Mouse (Mus musculus): Measurements from ENCODE around the gene Smim8. TPM values are rescaled to one million over a fixed set of nuclear protein-coding genes. Genes with fewer than 3 reads are reported as not detected.

Gene Smim8
- 5.0 TPM in 1 of 2 replicates, not detected in the other for polyA plus RNA-seq (2012; ENCODE audit: insufficient read depth, low replicate concordance)

DNA sequence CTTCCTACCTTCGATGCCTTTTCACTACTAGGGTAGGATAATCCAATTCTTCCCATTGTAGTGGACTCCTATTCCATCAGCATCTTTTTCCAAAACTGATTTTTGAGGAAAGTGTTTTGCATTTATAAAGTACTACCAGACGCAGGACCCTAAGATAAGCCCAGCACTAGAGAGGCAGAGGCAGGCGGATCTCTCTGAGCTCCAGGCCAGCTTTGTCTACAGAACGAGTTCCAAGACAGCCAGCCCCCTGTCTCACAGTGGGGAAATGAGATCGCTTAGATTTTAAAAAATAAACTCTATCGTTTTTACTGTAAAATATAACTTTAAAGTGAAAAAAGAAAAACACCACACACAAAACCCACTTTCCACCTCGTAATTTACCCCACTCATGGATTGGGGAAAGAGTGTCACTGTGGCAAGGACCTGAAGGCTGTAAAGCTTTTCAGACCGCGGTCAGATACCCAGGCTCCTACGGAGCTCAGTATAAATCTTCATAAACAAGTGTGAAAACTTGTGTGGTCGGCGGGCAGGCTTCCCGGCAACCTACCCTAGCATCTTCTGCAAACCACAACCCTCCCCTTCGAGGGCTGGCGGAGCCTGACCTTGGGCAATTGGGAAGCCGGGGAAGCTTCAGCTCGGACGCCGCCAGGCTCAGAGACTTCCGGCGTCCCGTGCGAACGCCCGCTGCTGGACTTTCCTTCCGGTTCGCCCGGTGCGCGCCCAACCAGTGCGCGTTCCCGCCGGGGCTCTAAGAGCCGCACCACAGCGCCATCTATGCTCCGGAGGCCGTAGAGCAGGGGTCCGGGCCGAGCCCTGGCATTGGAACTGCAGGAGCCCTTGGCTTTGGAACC lies at the start of gene Smim8:
Gene Smim8, minus strand, starts transcription at position 747 of the 851 bp plus-strand sequence.
- no peaks in the 10 kb centered on the region for H3K27me3 ChIP-seq (replicated peaks)
- H3K9me3 ChIP-seq, result no peaks in the 10 kb centered on the region
- no peaks in the 10 kb centered on the region for H3K36me3 ChIP-seq (replicated peaks; ENCODE audit: low read length)
- no peak for TF ChIP-seq GATA1 (IDR thresholded peaks at IDR 0.05; ENCODE audit: borderline replicate concordance, low read length)
- TF ChIP-seq FLI1 (IDR thresholded peaks at IDR 0.05; ENCODE audit: low read length), result peak; percentile 33; the same call in 1 of the 2 replicates
- H3K4me1 ChIP-seq, result peaks cover 24% of the 10 kb centered on the region
- H3K4me3 ChIP-seq (replicated peaks), result peak within 1 kb of the TSS; percentile 93

DNA sequence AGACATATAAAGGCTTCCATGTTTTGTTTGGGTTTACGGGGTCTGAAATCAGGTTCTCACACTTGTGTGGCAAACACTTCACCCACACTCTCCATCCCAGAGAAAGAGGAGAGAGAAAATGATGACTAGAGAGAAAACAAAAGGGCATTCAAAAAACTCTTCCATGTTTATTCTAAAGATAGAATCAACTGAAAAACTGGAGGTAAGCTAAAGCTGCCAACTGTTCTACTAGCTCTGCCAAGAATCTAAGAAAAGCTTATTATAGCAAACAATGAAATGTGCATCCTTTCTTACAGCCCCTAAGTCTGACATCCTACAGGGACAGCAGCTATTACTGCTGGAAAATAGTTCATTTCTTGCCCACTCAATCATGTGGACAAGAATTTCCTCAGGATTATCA lies 45.7 kb upstream of the Smim8 start:
- Histone ChIP-seq H3K4me1 (peaks cover 2% of the 10 kb centered on the region; the same call in 1 of the 2 replicates), H3K27me3 (replicated peaks) (no peaks in the 10 kb centered on the region), H3K9me3 (no peaks in the 10 kb centered on the region), H3K4me3 (replicated peaks) (no peak overlapping the region), H3K36me3 (replicated peaks; ENCODE audit: low read length) (peaks cover 67% of the 10 kb centered on the region)
- no peak for TF ChIP-seq GATA1 (IDR thresholded peaks at IDR 0.05; ENCODE audit: borderline replicate concordance, low read length)
- TF ChIP-seq FLI1 (IDR thresholded peaks at IDR 0.05; ENCODE audit: low read length), result no peak

DNA sequence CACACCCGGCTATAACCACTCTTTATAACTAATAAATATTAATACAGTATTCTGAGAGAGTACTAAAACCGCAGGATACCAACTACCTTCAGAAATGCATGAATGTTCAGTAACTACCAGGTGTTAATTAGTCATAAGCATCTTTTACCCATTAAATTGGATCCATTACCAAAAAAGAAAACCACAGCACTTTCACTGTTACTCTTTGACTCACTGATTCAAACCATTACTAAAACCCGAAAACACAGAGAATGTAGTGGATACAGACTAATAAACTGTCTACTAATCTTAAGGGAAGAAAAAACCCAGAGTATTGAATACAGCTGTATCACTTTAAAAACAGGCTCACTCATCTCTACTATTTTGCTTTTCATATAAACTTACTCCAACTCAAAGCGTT lies 41.7 kb upstream of the Smim8 start:
- TF ChIP-seq FLI1 (IDR thresholded peaks at IDR 0.05; ENCODE audit: low read length), result no peak
- no peak for TF ChIP-seq GATA1 (IDR thresholded peaks at IDR 0.05; ENCODE audit: borderline replicate concordance, low read length)

DNA sequence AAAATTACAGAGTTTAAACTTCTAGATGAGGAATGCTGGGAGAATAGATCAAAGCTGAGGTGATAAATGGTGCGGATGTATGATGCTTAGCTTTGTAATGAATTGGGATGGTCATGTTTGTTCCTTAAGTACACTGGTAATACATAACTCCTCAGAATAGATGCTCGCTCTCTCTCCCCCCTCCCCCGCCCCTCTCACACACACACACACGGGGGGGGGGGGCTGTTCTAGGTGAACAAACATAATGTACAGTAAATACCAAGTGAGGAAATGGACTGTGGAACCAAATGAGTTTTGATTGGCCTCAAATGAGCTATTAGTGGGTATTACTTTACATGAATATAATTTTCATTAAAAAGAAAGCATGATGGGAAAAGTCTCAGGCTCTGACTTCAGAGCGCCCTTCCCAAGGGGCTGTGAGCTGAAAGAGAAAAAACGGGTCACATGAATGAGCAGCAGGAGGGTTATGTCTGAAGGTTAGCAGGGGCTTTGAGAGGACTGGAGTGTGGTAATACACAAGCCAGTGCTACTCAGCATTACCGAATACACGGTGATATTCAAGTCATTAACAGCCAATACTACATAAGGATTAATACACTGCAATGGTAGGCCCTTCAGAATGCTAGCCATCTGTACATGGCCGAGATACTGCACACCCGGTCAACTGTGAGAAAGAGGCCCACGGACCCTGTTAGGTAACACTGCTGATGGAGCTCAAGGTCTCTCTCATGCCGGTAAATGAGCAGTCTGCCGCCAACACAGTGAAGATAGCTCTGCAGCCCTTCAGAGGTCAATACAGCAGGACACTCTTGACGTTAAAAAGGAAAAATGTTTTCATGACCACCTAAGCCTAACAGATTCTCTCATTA lies 23.2 kb upstream of the Smim8 start:
- Histone ChIP-seq H3K27me3 (replicated peaks) (no peaks in the 10 kb centered on the region), H3K4me1 (peaks cover 4% of the 10 kb centered on the region; the same call in 1 of the 2 replicates), H3K9me3 (no peaks in the 10 kb centered on the region), H3K4me3 (replicated peaks) (no peak overlapping the region), H3K36me3 (replicated peaks; ENCODE audit: low read length) (peaks cover 34% of the 10 kb centered on the region)
- TF ChIP-seq FLI1 (IDR thresholded peaks at IDR 0.05; ENCODE audit: low read length) (no peak), GATA1 (IDR thresholded peaks at IDR 0.05; ENCODE audit: borderline replicate concordance, low read length) (no peak)

More for the DNA sequence above, 41.7 kb upstream of the Smim8 start:
- Histone ChIP-seq H3K27me3 (replicated peaks) (no peaks in the 10 kb centered on the region), H3K4me1 (peaks cover 3% of the 10 kb centered on the region; the same call in 1 of the 2 replicates), H3K9me3 (no peaks in the 10 kb centered on the region), H3K36me3 (replicated peaks; ENCODE audit: low read length) (peaks cover 75% of the 10 kb centered on the region), H3K4me3 (replicated peaks) (no peak overlapping the region)

DNA sequence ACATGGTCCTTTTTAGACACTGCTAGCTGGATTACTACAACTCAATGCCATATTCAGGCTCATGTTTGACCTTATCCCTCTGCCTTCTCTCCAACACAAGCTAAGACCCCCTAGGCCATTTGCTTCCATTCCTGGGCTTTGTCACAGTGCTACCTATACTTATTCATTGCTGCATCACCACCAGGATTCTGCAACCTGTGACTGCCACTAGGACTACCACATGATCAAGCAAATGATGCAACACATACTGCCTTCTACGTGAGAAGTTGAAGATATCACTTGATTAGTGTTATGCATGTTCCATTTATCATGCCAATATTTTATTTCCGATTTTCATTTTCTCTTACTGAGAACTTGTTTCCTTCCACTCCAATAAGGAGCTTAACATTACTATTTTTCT lies 19.8 kb upstream of the Smim8 start:
- H3K9me3 ChIP-seq, result no peaks in the 10 kb centered on the region
- no peak for TF ChIP-seq FLI1 (IDR thresholded peaks at IDR 0.05; ENCODE audit: low read length)
- no peak for TF ChIP-seq GATA1 (IDR thresholded peaks at IDR 0.05; ENCODE audit: borderline replicate concordance, low read length)
- H3K4me1 ChIP-seq, result no peaks in the 10 kb centered on the region
- no peak overlapping the region for H3K4me3 ChIP-seq (replicated peaks)
- H3K36me3 ChIP-seq (replicated peaks; ENCODE audit: low read length), result peaks cover 9% of the 10 kb centered on the region
- H3K27me3 ChIP-seq (replicated peaks), result no peaks in the 10 kb centered on the region

DNA sequence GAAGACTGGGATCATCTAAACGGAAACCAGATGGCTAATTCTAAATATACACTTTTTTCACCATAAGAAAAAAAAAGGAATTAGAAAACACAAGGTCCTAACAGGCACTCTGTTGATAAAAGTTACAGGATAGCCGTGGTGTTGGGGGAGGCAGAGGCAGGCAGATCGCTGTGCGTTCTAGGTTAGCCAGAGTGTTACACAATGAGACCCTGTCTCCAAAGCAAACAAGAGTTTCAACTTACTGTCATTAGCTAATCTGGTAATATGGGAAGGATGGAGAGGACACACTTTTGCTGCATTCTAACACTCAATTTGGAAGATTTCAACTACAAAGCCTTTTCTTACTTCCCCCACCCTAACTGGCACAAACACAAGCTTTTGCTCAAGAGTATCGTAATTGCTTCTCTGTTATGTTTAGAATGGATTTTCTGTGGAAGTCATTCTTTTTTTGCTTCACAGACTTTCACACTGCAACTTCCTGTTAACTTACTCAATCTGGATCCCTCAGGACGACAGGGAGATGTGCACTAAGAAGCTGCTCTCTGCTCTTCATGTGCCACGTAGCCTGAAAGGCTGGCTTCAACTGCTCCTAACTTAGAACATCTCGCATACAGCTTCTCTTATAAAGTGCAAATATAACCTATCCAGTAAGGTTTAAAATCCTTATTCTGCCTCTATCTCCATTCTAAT lies 19.2 kb upstream of the Smim8 start:
- no peaks in the 10 kb centered on the region for H3K4me1 ChIP-seq
- peaks cover 9% of the 10 kb centered on the region for H3K36me3 ChIP-seq (replicated peaks; ENCODE audit: low read length)
- H3K4me3 ChIP-seq (replicated peaks), result no peak overlapping the region
- TF ChIP-seq FLI1 (IDR thresholded peaks at IDR 0.05; ENCODE audit: low read length), result no peak
- no peak for TF ChIP-seq GATA1 (IDR thresholded peaks at IDR 0.05; ENCODE audit: borderline replicate concordance, low read length)
- no peaks in the 10 kb centered on the region for H3K27me3 ChIP-seq (replicated peaks)
- no peaks in the 10 kb centered on the region for H3K9me3 ChIP-seq

DNA sequence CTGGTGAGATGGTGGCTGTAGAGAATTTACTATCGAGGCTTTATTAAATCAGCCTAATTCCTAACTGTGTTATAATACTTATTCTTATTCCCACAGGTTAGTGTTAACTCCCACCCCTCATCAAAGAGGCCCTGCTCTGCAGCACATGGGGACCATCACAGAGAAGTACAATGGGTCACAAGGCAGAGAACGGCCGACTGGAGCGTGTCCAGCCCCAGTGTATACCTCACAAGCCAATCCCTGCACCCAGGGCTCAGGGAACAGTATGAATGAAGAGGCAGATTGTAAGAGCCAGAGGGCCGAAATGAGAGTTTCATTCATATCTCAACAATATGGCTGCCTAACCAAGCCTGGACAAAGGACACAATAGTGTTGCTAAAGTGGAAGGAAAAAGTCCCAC lies 18.1 kb upstream of the Smim8 start:
- TF ChIP-seq GATA1 (IDR thresholded peaks at IDR 0.05; ENCODE audit: borderline replicate concordance, low read length) (no peak), FLI1 (IDR thresholded peaks at IDR 0.05; ENCODE audit: low read length) (no peak)
- Histone ChIP-seq H3K4me1 (no peaks in the 10 kb centered on the region), H3K4me3 (replicated peaks) (no peak overlapping the region), H3K9me3 (no peaks in the 10 kb centered on the region), H3K36me3 (replicated peaks; ENCODE audit: low read length) (no peaks in the 10 kb centered on the region), H3K27me3 (replicated peaks) (no peaks in the 10 kb centered on the region)

DNA sequence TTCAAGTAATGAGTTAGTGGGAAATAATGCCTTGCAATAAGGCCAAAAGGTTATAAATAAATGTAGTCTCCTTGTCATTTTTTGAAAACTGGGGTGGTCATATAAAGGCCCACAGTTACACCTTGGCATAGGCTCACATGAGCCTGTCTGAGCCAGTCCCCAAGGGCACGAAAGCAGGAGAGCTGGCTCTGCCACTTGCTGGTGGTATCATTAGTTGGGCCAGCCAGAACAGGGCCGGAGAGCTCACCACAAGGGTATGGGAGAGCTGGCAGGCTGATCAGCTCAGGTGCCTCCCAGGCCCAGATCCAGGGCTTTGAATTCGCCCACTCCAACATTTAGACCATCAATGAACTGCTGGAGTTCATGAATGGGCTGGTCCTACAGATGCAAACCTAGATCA lies 8.3 kb upstream of the Smim8 start:
- TF ChIP-seq GATA1 (IDR thresholded peaks at IDR 0.05; ENCODE audit: borderline replicate concordance, low read length) (no peak), FLI1 (IDR thresholded peaks at IDR 0.05; ENCODE audit: low read length) (no peak)
- Histone ChIP-seq H3K9me3 (0 out of 2 replicates have a peak, but pooled peaks cover 2% of the 10 kb centered on the region), H3K4me3 (replicated peaks) (no peak overlapping the region), H3K27me3 (replicated peaks) (peaks cover 10% of the 10 kb centered on the region), H3K4me1 (peaks cover 6% of the 10 kb centered on the region), H3K36me3 (replicated peaks; ENCODE audit: low read length) (no peaks in the 10 kb centered on the region)

DNA sequence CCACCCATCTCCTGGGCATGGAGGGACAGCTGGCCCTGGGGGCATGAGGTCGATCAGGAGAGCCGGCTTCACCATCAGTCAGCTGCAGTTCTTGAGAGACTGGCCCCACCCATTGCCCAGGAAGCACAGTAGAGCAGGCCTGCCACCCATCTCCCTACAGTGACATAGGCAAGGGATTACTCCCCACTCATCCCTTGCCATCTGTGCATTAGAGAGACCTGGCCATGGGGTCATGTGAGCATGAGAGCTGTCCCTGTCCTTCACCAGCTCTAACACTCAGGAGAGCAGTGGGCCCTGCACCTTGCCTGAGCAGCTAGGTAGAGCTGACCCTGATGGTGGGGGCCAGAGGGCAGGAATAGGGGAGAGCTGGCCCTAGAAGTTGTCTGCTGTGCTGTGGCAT lies 7.4 kb upstream of the Smim8 start:
- Histone ChIP-seq H3K9me3 (0 out of 2 replicates have a peak, but pooled peaks cover 2% of the 10 kb centered on the region), H3K4me1 (peaks cover 6% of the 10 kb centered on the region), H3K36me3 (replicated peaks; ENCODE audit: low read length) (no peaks in the 10 kb centered on the region), H3K4me3 (replicated peaks) (no peak overlapping the region), H3K27me3 (replicated peaks) (peaks cover 10% of the 10 kb centered on the region)
- no peak for TF ChIP-seq GATA1 (IDR thresholded peaks at IDR 0.05; ENCODE audit: borderline replicate concordance, low read length)

Data from megakaryocyte, embryonic 14.5 days (primary cell).